Mouse (Mus musculus) c-Kit-positive CD71-positive TER-119-negative erythroid progenitor cells, embryonic 14.5 days (primary cell): ENCODE results near the gene Syne3.

Experiments used
- DNase-seq: peaks from one replicate; pipeline ENCODE4 v3.0.0-alpha.2; 2013; ENCODE audit warnings: low read depth

Syne3 gene

GRCm38 (mm10) chr12:104969618-104970017, 40.0 kb downstream of the Syne3 start:
- DNase-seq = no peak

GRCm38 (mm10) chr12:104969177-104969576, 40.4 kb downstream of the Syne3 start:
- no peak for DNase-seq

GRCm38 (mm10) chr12:104964953-104965911, 44.4 kb downstream of the Syne3 start:
- DNase-seq = no peak

GRCm38 (mm10) chr12:104960421-104960820, 49.2 kb downstream of the Syne3 start:
- peak; percentile 21 for DNase-seq

GRCm38 (mm10) chr12:104959966-104960365, 49.6 kb downstream of the Syne3 start:
- no peak for DNase-seq

GRCm38 (mm10) chr12:104958263-104958662, 51.3 kb downstream of the Syne3 start:
- no peak for DNase-seq

GRCm38 (mm10) chr12:104957165-104957564, 52.4 kb downstream of the Syne3 start:
- DNase-seq = no peak

- no peak for DNase-seq
These were observed 53.2 kb downstream of the Syne3 start for GRCm38 (mm10) chr12:104956406-104956805.

- DNase-seq = no peak
These were observed 54.4 kb downstream of the Syne3 start for GRCm38 (mm10) chr12:104955003-104955800.

- peak; percentile 45 for DNase-seq
These were observed 55.7 kb downstream of the Syne3 start for GRCm38 (mm10) chr12:104953941-104954340.

- peak; percentile 67 for DNase-seq
These were observed 57.2 kb downstream of the Syne3 start for GRCm38 (mm10) chr12:104952458-104952857.

GRCm38 (mm10) chr12:104947911-104948310, 61.7 kb downstream of the Syne3 start:
- no peak for DNase-seq

- DNase-seq = no peak
These were observed 63.4 kb downstream of the Syne3 start for GRCm38 (mm10) chr12:104946231-104946630.

GRCm38 (mm10) chr12:104940466-104940865, 69.1 kb downstream of the Syne3 start:
- DNase-seq = no peak

- DNase-seq = no peak
These were observed 69.6 kb downstream of the Syne3 start for GRCm38 (mm10) chr12:104940027-104940386.

GRCm38 (mm10) chr12:104939372-104940026, 70.1 kb downstream of the Syne3 start:
- DNase-seq = peak; percentile 39

- no peak for DNase-seq
These were observed 70.7 kb downstream of the Syne3 start for GRCm38 (mm10) chr12:104938935-104939334.

GRCm38 (mm10) chr12:104936223-104936622, 73.4 kb downstream of the Syne3 start:
- DNase-seq = peak; percentile 44

GRCm38 (mm10) chr12:104935144-104935543, 74.5 kb downstream of the Syne3 start:
- DNase-seq = no peak

- DNase-seq = no peak
These were observed 75.8 kb downstream of the Syne3 start for GRCm38 (mm10) chr12:104933800-104934199.

- no peak for DNase-seq
These were observed 76.4 kb downstream of the Syne3 start for GRCm38 (mm10) chr12:104933217-104933616.

- DNase-seq = no peak
These were observed 83.8 kb downstream of the Syne3 start for GRCm38 (mm10) chr12:104925765-104926164.
